Mouse (Mus musculus): Measurements from ENCODE around the gene Limk1. TPM values are rescaled to one million over a fixed set of nuclear protein-coding genes. Genes with fewer than 3 reads are reported as not detected.
A peak's percentile ranks its signal among the peaks of the same experiment; 100 is the strongest.
"Not testable (repeated sequence)": the region's sequence is repeated elsewhere in the genome, so short reads cannot be mapped to it uniquely, and the experiment has no call there.

The Limk1 gene
- polyA plus RNA-seq, 1 experiment from 2014 or later: 21.6 TPM

DNA sequence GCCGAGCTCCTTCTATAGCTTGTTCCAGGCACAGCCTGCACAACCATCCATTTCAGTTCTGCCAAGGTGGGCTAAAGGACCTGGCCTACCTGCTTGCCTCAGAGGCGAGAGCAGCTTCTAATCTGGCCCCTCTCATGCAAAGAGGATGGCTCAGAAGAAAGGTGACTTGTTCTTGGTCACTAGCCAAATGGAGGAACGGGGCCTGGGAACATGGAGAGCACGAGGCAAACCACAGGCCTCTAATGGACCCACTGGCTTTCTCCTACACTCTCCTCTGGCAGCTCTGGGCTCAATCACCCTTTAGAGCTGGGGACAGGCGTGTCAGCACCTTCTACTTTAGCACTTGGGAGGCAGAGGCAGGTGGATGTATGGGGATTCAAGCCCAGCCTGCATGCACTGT, 13.4 kb downstream of the Limk1 start:
- peak overlapping the region; percentile 77 for H3K27ac ChIP-seq
- 69% methylated on average over 5 of the region's 5 CpGs for WGBS
- no peak for ATAC-seq (replicated peaks)
- no peaks in the 10 kb centered on the region for H3K9me3 ChIP-seq
- H3K4me3 ChIP-seq: no peak overlapping the region
- H3K4me2 ChIP-seq: no peak overlapping the region
- peaks cover 21% of the 10 kb centered on the region for H3K4me1 ChIP-seq
- H3K36me3 ChIP-seq (replicated peaks): peaks cover 2% of the 10 kb centered on the region; the same call in 1 of the 2 replicates
- H3K27me3 ChIP-seq (replicated peaks): no peaks in the 10 kb centered on the region
- 0 out of 2 replicates have a peak overlapping the region, but pooled peaks have one; percentile 33 for H3K9ac ChIP-seq

- peaks cover 21% of the 10 kb centered on the region for H3K4me1 ChIP-seq
- WGBS: 93% methylated on average over 6 of the region's 6 CpGs
- no peaks in the 10 kb centered on the region for H3K27me3 ChIP-seq (replicated peaks)
- H3K9me3 ChIP-seq: no peaks in the 10 kb centered on the region
- H3K4me2 ChIP-seq: no peak overlapping the region
- no peak overlapping the region for H3K27ac ChIP-seq
- no peak for ATAC-seq (replicated peaks)
- no peak overlapping the region for H3K4me3 ChIP-seq
- no peak overlapping the region for H3K9ac ChIP-seq
- peaks cover 10% of the 10 kb centered on the region; the same call in 1 of the 2 replicates for H3K36me3 ChIP-seq (replicated peaks)
These were observed 15.8 kb downstream of the Limk1 start for GRCm38 (mm10) chr5:134672611-134673010.

DNA sequence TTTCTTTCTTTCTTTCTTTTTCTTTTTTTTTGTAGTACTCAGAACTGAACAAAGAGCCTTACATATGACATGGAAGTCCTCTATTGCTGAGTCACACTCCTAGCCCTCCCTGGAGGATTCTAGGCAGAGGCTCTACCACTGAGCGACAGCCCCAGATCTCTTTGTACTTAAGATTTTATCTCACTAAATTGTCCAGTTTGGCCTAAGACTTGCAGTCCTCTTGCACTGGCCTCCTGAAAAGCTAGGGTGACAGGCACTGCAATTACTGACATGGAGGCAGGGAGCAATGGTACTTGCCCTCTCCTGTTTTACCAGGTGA, 16.2 kb downstream of the Limk1 start:
- no peak overlapping the region for H3K4me3 ChIP-seq

GRCm38 (mm10) chr5:134671335-134672197, 16.8 kb downstream of the Limk1 start:
- Histone ChIP-seq H3K36me3 (replicated peaks) (peaks cover 11% of the 10 kb centered on the region; the same call in 1 of the 2 replicates), H3K4me2 (no peak overlapping the region), H3K4me3 (no peak overlapping the region), H3K4me1 (peaks cover 14% of the 10 kb centered on the region), H3K9ac (no peak overlapping the region), H3K9me3 (no peaks in the 10 kb centered on the region), H3K27me3 (replicated peaks) (no peaks in the 10 kb centered on the region), H3K27ac (peak overlapping the region; percentile 72)
- no peak for ATAC-seq (replicated peaks)
- 46% methylated on average over 17 of the region's 17 CpGs for WGBS

More for the DNA sequence above, 16.2 kb downstream of the Limk1 start:
- Histone ChIP-seq H3K4me2 (no peak overlapping the region), H3K9ac (no peak overlapping the region), H3K27ac (peak overlapping the region; percentile 72), H3K27me3 (replicated peaks) (no peaks in the 10 kb centered on the region), H3K9me3 (no peaks in the 10 kb centered on the region), H3K36me3 (replicated peaks) (peaks cover 11% of the 10 kb centered on the region; the same call in 1 of the 2 replicates), H3K4me1 (peaks cover 20% of the 10 kb centered on the region)
- 50% methylated on average over 1 of the region's 1 CpGs for WGBS
- ATAC-seq (replicated peaks): no peak

DNA sequence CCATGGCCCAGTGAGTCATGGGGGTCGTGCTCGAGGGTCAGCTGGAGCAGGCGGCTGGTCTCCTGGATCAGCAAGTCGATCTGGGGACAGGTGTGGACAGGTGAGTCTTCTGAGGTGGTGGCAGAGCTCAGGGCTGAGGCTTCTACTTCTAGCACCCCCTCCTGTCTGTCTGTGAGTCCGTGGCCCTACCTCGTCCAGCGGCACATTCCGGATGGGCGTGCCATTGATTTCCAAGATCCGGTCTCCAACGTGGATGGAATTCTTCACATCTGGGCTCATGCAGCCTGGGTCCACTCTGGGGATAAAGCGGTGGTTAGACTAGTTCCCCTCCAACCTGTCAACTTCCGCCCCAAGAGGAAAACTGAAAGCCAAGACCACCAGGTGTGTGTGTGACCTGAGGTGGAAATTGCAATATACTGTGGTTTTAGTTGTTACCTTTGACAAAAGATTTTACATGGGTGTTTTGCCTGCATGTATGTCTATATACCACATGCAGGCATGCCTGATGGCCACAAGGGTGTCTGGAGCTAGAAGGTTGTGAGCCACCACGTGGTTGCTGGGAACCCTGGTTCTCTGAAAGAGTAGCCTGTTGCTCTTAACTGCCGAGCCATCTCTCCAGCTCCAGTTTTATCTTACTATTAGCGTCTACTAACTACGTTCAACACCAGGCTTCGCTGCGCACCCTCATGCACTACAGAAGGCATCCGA, 19.2 kb downstream of the Limk1 start:
- no peak overlapping the region for H3K9ac ChIP-seq
- no peak for ATAC-seq (replicated peaks)
- no peaks in the 10 kb centered on the region for H3K4me1 ChIP-seq
- no peaks in the 10 kb centered on the region for H3K9me3 ChIP-seq
- H3K4me3 ChIP-seq: no peak overlapping the region
- no peak overlapping the region for H3K27ac ChIP-seq
- H3K36me3 ChIP-seq (replicated peaks): peaks cover 31% of the 10 kb centered on the region; the same call in 1 of the 2 replicates
- no peak overlapping the region for H3K4me2 ChIP-seq
- no peaks in the 10 kb centered on the region for H3K27me3 ChIP-seq (replicated peaks)
- 80% methylated on average over 20 of the region's 20 CpGs for WGBS

GRCm38 (mm10) chr5:134668495-134668894, 19.9 kb downstream of the Limk1 start:
- WGBS: 25% methylated on average over 8 of the region's 8 CpGs
- H3K4me3 ChIP-seq: no peak overlapping the region
- no peak overlapping the region for H3K9ac ChIP-seq
- no peak overlapping the region for H3K27ac ChIP-seq
- H3K4me1 ChIP-seq: no peaks in the 10 kb centered on the region
- no peak overlapping the region for H3K4me2 ChIP-seq
- H3K9me3 ChIP-seq: no peaks in the 10 kb centered on the region
- peaks cover 37% of the 10 kb centered on the region; the same call in 1 of the 2 replicates for H3K36me3 ChIP-seq (replicated peaks)
- no peaks in the 10 kb centered on the region for H3K27me3 ChIP-seq (replicated peaks)
- ATAC-seq (replicated peaks): no peak

DNA sequence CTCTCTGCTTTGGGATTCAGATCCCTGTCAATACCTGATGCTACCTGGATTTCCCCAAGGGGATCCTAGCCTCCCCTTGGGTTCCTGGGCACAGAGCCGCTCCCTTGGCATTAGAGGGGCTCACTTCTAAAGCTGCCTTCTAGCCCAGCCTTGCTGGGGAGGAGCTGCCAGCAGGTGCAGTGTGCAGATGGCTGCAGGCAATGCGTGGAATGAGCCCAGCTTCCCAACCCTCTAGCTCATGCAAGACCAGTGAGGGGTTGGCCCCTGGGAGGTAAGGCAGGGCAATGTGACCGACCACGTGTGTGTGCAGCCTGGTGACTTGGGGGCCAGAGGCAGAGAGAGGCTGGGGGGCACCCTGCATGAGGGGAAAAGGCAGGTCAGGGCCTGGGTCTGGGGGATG, 31.7 kb downstream of the Limk1 start:
- no peaks in the 10 kb centered on the region for H3K9me3 ChIP-seq
- H3K4me2 ChIP-seq: no peak overlapping the region
- no peaks in the 10 kb centered on the region for H3K27me3 ChIP-seq (replicated peaks)
- H3K27ac ChIP-seq: no peak overlapping the region
- peaks cover 12% of the 10 kb centered on the region for H3K36me3 ChIP-seq (replicated peaks)
- H3K4me1 ChIP-seq: no peaks in the 10 kb centered on the region
- no peak overlapping the region for H3K4me3 ChIP-seq
- H3K9ac ChIP-seq: no peak overlapping the region
- 69% methylated on average over 4 of the region's 4 CpGs for WGBS
- ATAC-seq (replicated peaks): no peak

DNA sequence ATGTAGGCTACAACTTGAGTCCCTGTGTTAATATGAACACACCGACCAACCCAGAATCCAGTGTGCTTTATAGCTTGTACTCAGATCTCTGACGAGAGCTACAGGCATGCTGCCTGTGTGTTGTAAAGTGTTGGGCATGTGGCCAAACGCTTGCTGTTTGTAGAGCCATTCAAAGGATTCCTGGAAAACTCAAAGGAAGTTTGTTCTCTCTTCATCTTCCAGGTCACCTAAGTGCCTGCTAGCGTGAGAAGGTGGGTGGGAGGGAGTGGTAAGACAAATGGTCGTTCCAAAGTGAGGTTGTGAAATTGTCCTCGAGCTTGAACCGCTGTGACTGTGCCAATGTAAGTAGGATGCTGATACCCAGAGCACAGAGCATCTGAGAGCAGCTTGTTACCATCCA, 36.4 kb downstream of the Limk1 start:
- no peaks in the 10 kb centered on the region for H3K4me1 ChIP-seq
- H3K9me3 ChIP-seq: no peaks in the 10 kb centered on the region
- H3K4me3 ChIP-seq: no peak overlapping the region
- H3K36me3 ChIP-seq (replicated peaks): no peaks in the 10 kb centered on the region
- H3K9ac ChIP-seq: no peak overlapping the region
- no peak overlapping the region for H3K27ac ChIP-seq
- H3K4me2 ChIP-seq: no peak overlapping the region
- no peak for ATAC-seq (replicated peaks)
- no peaks in the 10 kb centered on the region for H3K27me3 ChIP-seq (replicated peaks)
- 67% methylated on average over 7 of the region's 7 CpGs for WGBS

DNA sequence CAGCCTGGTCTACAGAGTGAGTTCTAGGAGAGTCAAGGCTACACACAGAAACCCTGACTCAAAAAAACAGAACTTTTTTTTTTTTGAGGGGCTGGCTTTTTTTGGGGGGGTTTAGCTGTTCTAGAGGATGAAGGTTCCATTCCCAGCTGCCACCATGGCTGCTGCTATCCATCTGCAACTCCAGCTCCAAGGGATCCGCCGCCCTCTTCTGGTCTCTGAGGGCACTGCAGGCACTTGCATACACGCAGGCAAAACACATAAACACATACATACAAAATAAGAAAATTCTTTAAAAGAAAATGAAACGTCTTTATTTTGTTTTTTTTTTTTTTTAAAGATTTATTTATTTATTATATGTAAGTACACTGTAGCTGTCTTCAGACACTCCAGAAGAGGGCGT, 37.5 kb downstream of the Limk1 start:
- no peak overlapping the region for H3K27ac ChIP-seq
- no peaks in the 10 kb centered on the region for H3K9me3 ChIP-seq
- no peak overlapping the region for H3K4me2 ChIP-seq
- 59% methylated on average over 5 of the region's 5 CpGs for WGBS
- no peak overlapping the region for H3K9ac ChIP-seq
- no peak for ATAC-seq (replicated peaks)
- no peaks in the 10 kb centered on the region for H3K4me1 ChIP-seq
- no peaks in the 10 kb centered on the region for H3K36me3 ChIP-seq (replicated peaks)
- H3K4me3 ChIP-seq: no peak overlapping the region
- no peaks in the 10 kb centered on the region for H3K27me3 ChIP-seq (replicated peaks)

DNA sequence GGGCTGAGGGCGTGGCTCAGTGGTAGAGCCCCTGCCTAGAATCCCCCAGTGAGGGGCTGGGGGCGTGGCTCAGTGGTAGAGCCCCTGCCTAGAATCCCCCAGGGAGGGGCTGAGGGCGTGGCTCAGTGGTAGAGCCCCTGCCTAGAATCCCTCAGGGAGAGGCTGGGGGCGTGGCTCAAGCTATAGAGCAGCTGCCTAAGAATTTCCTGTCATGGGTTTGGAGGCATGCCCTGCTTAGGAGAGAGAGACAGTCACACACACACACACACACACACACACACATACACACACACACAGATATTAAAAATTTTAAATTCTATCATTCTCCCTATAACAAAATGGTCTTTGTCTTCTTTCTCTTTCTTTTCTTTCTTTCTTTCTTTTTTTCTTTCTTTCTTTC, 39.4 kb downstream of the Limk1 start:
- H3K4me2 ChIP-seq; H3K27me3 ChIP-seq (replicated peaks); H3K36me3 ChIP-seq (replicated peaks); H3K27ac ChIP-seq; H3K4me3 ChIP-seq; H3K4me1 ChIP-seq; ATAC-seq (replicated peaks); H3K9ac ChIP-seq; H3K9me3 ChIP-seq: not testable (repeated sequence)
- WGBS: 77% methylated on average over 4 of the region's 4 CpGs

GRCm38 (mm10) chr5:134647394-134647793, 41.0 kb downstream of the Limk1 start:
- Histone ChIP-seq H3K4me2 (no peak overlapping the region), H3K4me3 (no peak overlapping the region), H3K9me3 (no peaks in the 10 kb centered on the region), H3K27ac (no peak overlapping the region), H3K4me1 (no peaks in the 10 kb centered on the region), H3K9ac (no peak overlapping the region), H3K27me3 (replicated peaks) (no peaks in the 10 kb centered on the region), H3K36me3 (replicated peaks) (no peaks in the 10 kb centered on the region)
- 83% methylated on average over 2 of the region's 2 CpGs for WGBS
- ATAC-seq (replicated peaks): no peak

DNA sequence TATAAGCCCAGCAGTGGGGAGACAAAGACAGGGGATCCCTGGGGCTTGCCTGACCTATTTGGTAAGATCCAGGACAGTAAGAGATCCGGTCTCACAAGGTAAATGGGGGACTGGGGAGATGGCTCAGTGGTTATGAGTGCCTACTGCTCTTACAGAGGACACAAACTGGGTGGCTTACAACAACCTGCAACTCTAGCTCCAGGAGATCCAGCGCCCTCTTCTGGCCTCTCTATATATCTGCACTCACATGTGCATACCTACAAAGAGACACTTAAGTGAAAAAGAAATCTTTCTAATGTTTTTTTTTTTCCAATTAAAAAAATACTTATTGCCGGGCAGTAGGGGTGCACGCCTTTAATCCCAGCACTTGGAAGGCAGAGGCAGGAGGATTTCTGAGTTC, 41.9 kb downstream of the Limk1 start:
- Histone ChIP-seq H3K36me3 (replicated peaks) (no peaks in the 10 kb centered on the region), H3K4me3 (no peak overlapping the region), H3K27ac (no peak overlapping the region), H3K9me3 (no peaks in the 10 kb centered on the region), H3K9ac (no peak overlapping the region), H3K4me2 (no peak overlapping the region), H3K4me1 (no peaks in the 10 kb centered on the region), H3K27me3 (replicated peaks) (no peaks in the 10 kb centered on the region)
- no peak for ATAC-seq (replicated peaks)
- 76% methylated on average over 4 of the region's 4 CpGs for WGBS
